Mouse (Mus musculus): ENCODE measurements around the gene Slc4a10. TPM values are rescaled to one million over a fixed set of nuclear protein-coding genes. Genes with fewer than 3 reads are reported as not detected.

Slc4a10 gene
- polyA plus RNA-seq, 1 experiment from 2014 or later: 0.18 TPM

DNA sequence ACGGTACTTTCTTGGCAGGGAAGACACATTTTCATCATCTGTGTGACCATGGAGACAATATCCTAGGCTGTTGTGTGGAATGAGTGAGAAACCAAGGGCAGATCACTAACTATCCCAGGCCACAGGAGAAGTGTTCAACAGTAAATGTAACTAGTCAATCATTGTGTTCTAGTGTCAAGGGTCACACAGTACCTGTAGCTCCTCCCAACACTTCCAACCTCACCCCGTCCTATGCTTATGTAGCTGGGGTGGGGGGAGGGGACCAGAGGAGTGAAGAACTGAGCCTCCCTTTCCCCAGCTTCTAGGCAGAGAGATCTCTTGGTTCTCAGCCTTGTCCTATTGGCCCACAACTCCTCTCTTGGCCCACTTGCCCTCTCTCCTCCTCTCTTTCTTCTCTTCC, 323.8 kb downstream of the Slc4a10 start:
- no peak for DNase-seq (ENCODE audit: low spot score)
- no peaks in the 10 kb centered on the region for H3K9me3 ChIP-seq (replicated peaks; ENCODE audit: control insufficient read depth, low read length)
- WGBS: 65% methylated on average over 2 of the region's 2 CpGs
- H3K27ac ChIP-seq (replicated peaks; ENCODE audit: low read depth, low read length): no peak overlapping the region
- H3K4me3 ChIP-seq (ENCODE audit: low read depth, low read length): no peak overlapping the region
- H3K4me1 ChIP-seq (ENCODE audit: control insufficient read depth, insufficient read depth, low read length): no peaks in the 10 kb centered on the region
- no peak for ATAC-seq (replicated peaks; ENCODE audit: insufficient number of reproducible peaks, low FRiP score, low TSS enrichment, low read depth)
- no peaks in the 10 kb centered on the region for H3K36me3 ChIP-seq (replicated peaks; ENCODE audit: control insufficient read depth, insufficient read depth, low read depth, low read length)
- H3K9ac ChIP-seq (replicated peaks; ENCODE audit: low read length): no peak overlapping the region
- no peak overlapping the region for H3K4me2 ChIP-seq (ENCODE audit: low read depth, low read length)
- no peaks in the 10 kb centered on the region for H3K27me3 ChIP-seq (ENCODE audit: control insufficient read depth, insufficient read depth, low read length)

DNA sequence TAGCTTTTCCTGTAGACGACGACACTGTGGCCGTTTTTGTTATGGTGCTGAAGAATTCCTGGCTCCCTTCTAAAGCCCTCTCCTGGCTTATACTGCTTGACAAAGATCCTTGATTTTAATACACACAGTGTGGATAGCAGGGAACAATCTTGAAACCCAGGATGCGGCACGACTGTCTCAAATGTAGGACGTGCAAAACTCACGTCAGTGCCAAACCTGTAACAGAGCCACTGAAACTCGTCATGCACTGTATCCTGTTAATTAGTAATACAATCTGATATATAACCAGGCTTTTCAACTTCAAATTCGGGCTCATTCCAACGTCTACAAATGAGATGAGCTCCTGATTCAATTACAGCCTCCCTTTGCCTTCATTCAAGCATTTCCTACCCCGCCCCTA, 327.4 kb downstream of the Slc4a10 start:
- 69% methylated on average over 11 of the region's 11 CpGs for WGBS
- Histone ChIP-seq H3K9me3 (replicated peaks; ENCODE audit: control insufficient read depth, low read length) (no peaks in the 10 kb centered on the region), H3K9ac (replicated peaks; ENCODE audit: low read length) (no peak overlapping the region), H3K27me3 (ENCODE audit: control insufficient read depth, insufficient read depth, low read length) (no peaks in the 10 kb centered on the region), H3K4me3 (ENCODE audit: low read depth, low read length) (no peak overlapping the region), H3K4me1 (ENCODE audit: control insufficient read depth, insufficient read depth, low read length) (no peaks in the 10 kb centered on the region), H3K4me2 (ENCODE audit: low read depth, low read length) (no peak overlapping the region), H3K27ac (replicated peaks; ENCODE audit: low read depth, low read length) (no peak overlapping the region), H3K36me3 (replicated peaks; ENCODE audit: control insufficient read depth, insufficient read depth, low read depth, low read length) (no peaks in the 10 kb centered on the region)
- DNase-seq (ENCODE audit: low spot score): no peak
- ATAC-seq (replicated peaks; ENCODE audit: insufficient number of reproducible peaks, low FRiP score, low TSS enrichment, low read depth): no peak

Other genes starting within 250 kb of the Slc4a10 start
- gene Tbr1, start 243.5 kb upstream of the Slc4a10 start, polyA plus RNA-seq (2014; fragmentation: Nextera tagmentation; extraction: Ambion mirVana): 0.57 and 0.65 TPM in 2 replicates